36 mouse cellular contexts compared by ENCODE assay signal in genomic region chr13:55075597-55075996, GRCm38 (mm10). TPM values are rescaled to one million over a fixed set of nuclear protein-coding genes. Genes with fewer than 3 reads are reported as not detected.
DNase-seq lines count a peak whose midpoint lies in the region; ATAC-seq and TF ChIP-seq lines count a peak whose summit lies in the region.
"Had no signal": no experiment of that assay in that cellular context is flagged by ENCODE, and none has a peak within 500 bp of the region (broad histone marks: within the 10 kb centered on the region; RNA-seq: fewer than 3 reads in every experiment).

No protein-coding gene starts in this region.

- H3K9me3 ChIP-seq in forebrain, embryonic 14.5 days (replicated peaks; ENCODE audit: control insufficient read depth, low read length), result no peaks in the 10 kb centered on the region
- no peaks in the 10 kb centered on the region for H3K9me3 ChIP-seq in forebrain, embryonic 13.5 days (replicated peaks)
- no peaks in the 10 kb centered on the region for H3K9me3 ChIP-seq in heart, embryonic 12.5 days (replicated peaks)
- H3K9me3 ChIP-seq: heart, embryonic 15.5 days; limb, embryonic 10.5 days had no signal

- H3K4me1 ChIP-seq in forebrain, embryonic 14.5 days (ENCODE audit: control insufficient read depth, insufficient read depth, low read length), result no peaks in the 10 kb centered on the region
- no peaks in the 10 kb centered on the region for H3K4me1 ChIP-seq in forebrain, embryonic 13.5 days
- no peaks in the 10 kb centered on the region for H3K4me1 ChIP-seq in heart, embryonic 12.5 days (replicated peaks)
- no peaks in the 10 kb centered on the region for H3K4me1 ChIP-seq in cerebellum, adult 2 months (ENCODE audit: control insufficient read depth, insufficient read depth, low read length)
- H3K4me1 ChIP-seq: heart, embryonic 15.5 days; limb, embryonic 10.5 days had no signal

- H3K9ac ChIP-seq in forebrain, embryonic 14.5 days (ENCODE audit: low read length), result no peak overlapping the region
- H3K9ac ChIP-seq in forebrain, embryonic 13.5 days, result no peak overlapping the region
- no peak overlapping the region for H3K9ac ChIP-seq in heart, embryonic 12.5 days
- H3K9ac ChIP-seq: heart, embryonic 15.5 days; hindbrain, embryonic 14.5 days had no signal

- H3K36me3 ChIP-seq in forebrain, embryonic 14.5 days (ENCODE audit: control insufficient read depth, insufficient read depth, low read length), result peaks cover 18% of the 10 kb centered on the region
- H3K36me3 ChIP-seq in forebrain, embryonic 13.5 days (ENCODE audit: poor library complexity, severe bottlenecking), result peaks cover 23% of the 10 kb centered on the region
- H3K36me3 ChIP-seq in heart, embryonic 12.5 days, result peaks cover 8% of the 10 kb centered on the region

- peak; percentile 23 for DNase-seq in forebrain, embryonic 14.5 days (ENCODE audit: low spot score)
- DNase-seq in heart, adult 8-10 months (ENCODE audit: low spot score), result peak; percentile 9
- DNase-seq in embryo, embryonic 11 days, result peak; percentile 9
- DNase-seq in cerebellum, adult 2 months, result no peak
- no peak for DNase-seq in left cerebral cortex, adult 9 months (ENCODE audit: low spot score in 2 of 2)
- DNase-seq: adrenal gland, postnatal 36 days; cerebellum, adult 18-20 months; cerebellum, postnatal 36 days; heart, adult 2 months; heart, postnatal 4 days; kidney, adult 2 months; kidney, postnatal 10 days; liver; lung, postnatal 4 days; thymus, adult 2 months; thymus, postnatal 4 days had no signal

- no peaks in the 10 kb centered on the region for H3K27me3 ChIP-seq in forebrain, embryonic 14.5 days (replicated peaks; ENCODE audit: control insufficient read depth, insufficient read depth, low read length)
- H3K27me3 ChIP-seq in forebrain, embryonic 13.5 days, result no peaks in the 10 kb centered on the region
- no peaks in the 10 kb centered on the region for H3K27me3 ChIP-seq in heart, embryonic 12.5 days (replicated peaks)
- H3K27me3 ChIP-seq in cerebellum, adult 2 months (ENCODE audit: control insufficient read depth, insufficient read depth, low read length), result no peaks in the 10 kb centered on the region
- H3K27me3 ChIP-seq: heart, embryonic 15.5 days; Patski had no signal

- 23% methylated on average over 5 of the region's 5 CpGs for WGBS in forebrain, embryonic 14.5 days
- 28% methylated on average over 5 of the region's 5 CpGs for WGBS in forebrain, embryonic 13.5 days
- WGBS in heart, embryonic 12.5 days, result 59% methylated on average over 5 of the region's 5 CpGs
- 23% methylated on average over 5 of the region's 5 CpGs for WGBS in cerebellum, adult 2 months

- H3K27ac ChIP-seq in forebrain, embryonic 14.5 days (ENCODE audit: low read depth, low read length), result no peak overlapping the region
- no peak overlapping the region for H3K27ac ChIP-seq in forebrain, embryonic 13.5 days
- no peak overlapping the region for H3K27ac ChIP-seq in heart, embryonic 12.5 days (ENCODE audit: poor library complexity, severe bottlenecking)
- no peak overlapping the region for H3K27ac ChIP-seq in cerebellum, adult 2 months (ENCODE audit: insufficient read depth, low read length)
- H3K27ac ChIP-seq: heart, adult 2 months; heart, embryonic 15.5 days; hindbrain, embryonic 14.5 days; limb, embryonic 10.5 days had no signal

- no peak for ATAC-seq in forebrain, embryonic 14.5 days
- no peak for ATAC-seq in forebrain, embryonic 13.5 days
- ATAC-seq in heart, embryonic 12.5 days (ENCODE audit: insufficient number of reproducible peaks, low FRiP score), result no peak
- ATAC-seq: forebrain, embryonic 16.5 days; midbrain, embryonic 16.5 days; Patski had no signal

- no peak for TF ChIP-seq POLR2A in cerebellum, adult 2 months (IDR thresholded peaks at IDR 0.05; ENCODE audit: borderline replicate concordance, insufficient read depth, low read length)

- no peak for TF ChIP-seq CTCF in cerebellum, adult 2 months (IDR thresholded peaks at IDR 0.05; ENCODE audit: borderline replicate concordance, insufficient read depth, low read depth, low read length)

- H3K4me3 ChIP-seq in forebrain, embryonic 14.5 days (ENCODE audit: low read depth, low read length), result no peak overlapping the region
- no peak overlapping the region for H3K4me3 ChIP-seq in forebrain, embryonic 13.5 days
- no peak overlapping the region for H3K4me3 ChIP-seq in heart, embryonic 12.5 days
- no peak overlapping the region for H3K4me3 ChIP-seq in cerebellum, adult 2 months (replicated peaks; ENCODE audit: insufficient read depth, low read depth, low read length)
- H3K4me3 ChIP-seq: heart, adult 2 months; heart, embryonic 15.5 days; limb, embryonic 10.5 days; myocyte had no signal

- no peak overlapping the region for H3K4me2 ChIP-seq in forebrain, embryonic 14.5 days (ENCODE audit: low read length)
- no peak overlapping the region for H3K4me2 ChIP-seq in forebrain, embryonic 13.5 days
- no peak overlapping the region for H3K4me2 ChIP-seq in heart, embryonic 12.5 days
- H3K4me2 ChIP-seq: heart, embryonic 15.5 days; hindbrain, embryonic 14.5 days had no signal

RNA-seq across cellular contexts. Expression of gene Uimc1, which starts 24.5 kb away (rescaled TPM):
- 20.7 and 23.5 TPM in 2 replicates for polyA plus RNA-seq in forebrain, embryonic 14.5 days (2014; fragmentation: Nextera tagmentation; extraction: Ambion mirVana)
- 24.3 and 24.6 TPM in 2 replicates for polyA plus RNA-seq in forebrain, embryonic 13.5 days (2015; fragmentation: Nextera tagmentation; extraction: Ambion mirVana)
- total RNA-seq in heart, adult 8-10 months (2022), result 10 to 100 TPM; 15.6 to 21.3 (median 20.1) TPM
- 14.3 and 15.4 TPM in 2 replicates for polyA plus RNA-seq in heart, embryonic 12.5 days (2016; fragmentation: Nextera tagmentation; extraction: Ambion mirVana)
- 24.0 and 24.8 TPM in 2 replicates for polyA plus RNA-seq in cerebellum, adult 2 months (2012; rRNA removed)

RNA-seq across cellular contexts. Expression of gene Zfp346, which starts 29.5 kb away (rescaled TPM):
- polyA plus RNA-seq in forebrain, embryonic 14.5 days (2014; fragmentation: Nextera tagmentation; extraction: Ambion mirVana), result 20.3 and 20.8 TPM in 2 replicates
- 23.1 and 24.3 TPM in 2 replicates for polyA plus RNA-seq in forebrain, embryonic 13.5 days (2015; fragmentation: Nextera tagmentation; extraction: Ambion mirVana)
- 10 to 100 TPM; 17.6 to 31.3 (median 22.5) TPM for total RNA-seq in heart, adult 8-10 months (2022)
- 18.6 and 20.5 TPM in 2 replicates for polyA plus RNA-seq in heart, embryonic 12.5 days (2016; fragmentation: Nextera tagmentation; extraction: Ambion mirVana)
- polyA plus RNA-seq in cerebellum, adult 2 months (2012; rRNA removed), result 48.5 and 52.5 TPM in 2 replicates

RNA-seq across cellular contexts. Expression of gene Hk3, which starts 54.4 kb away (rescaled TPM):
- polyA plus RNA-seq in forebrain, embryonic 14.5 days (2014; fragmentation: Nextera tagmentation; extraction: Ambion mirVana), result 0.80 and 1.1 TPM in 2 replicates
- polyA plus RNA-seq in forebrain, embryonic 13.5 days (2015; fragmentation: Nextera tagmentation; extraction: Ambion mirVana), result 0.48 and 0.59 TPM in 2 replicates
- total RNA-seq in heart, adult 8-10 months (2022), result 1 to 10 TPM in 1 of 4 experiments, under 1 TPM in 3; 0.83 to 1.1 (median 0.85) TPM
- 0.42 and 0.68 TPM in 2 replicates for polyA plus RNA-seq in heart, embryonic 12.5 days (2016; fragmentation: Nextera tagmentation; extraction: Ambion mirVana)
- 0.67 and 0.74 TPM in 2 replicates for polyA plus RNA-seq in cerebellum, adult 2 months (2012; rRNA removed)
- polyA plus RNA-seq: myocyte, Patski had no signal

RNA-seq across cellular contexts. Expression of gene Gm17617, which starts 57.8 kb away (rescaled TPM):
- not detected in 2 replicates for polyA plus RNA-seq in forebrain, embryonic 14.5 days (2014; fragmentation: Nextera tagmentation; extraction: Ambion mirVana)
- polyA plus RNA-seq in forebrain, embryonic 13.5 days (2015; fragmentation: Nextera tagmentation; extraction: Ambion mirVana), result not detected in 2 replicates
- not detected for total RNA-seq in heart, adult 8-10 months (2022)
- polyA plus RNA-seq in heart, embryonic 12.5 days (2016; fragmentation: Nextera tagmentation; extraction: Ambion mirVana), result not detected in 2 replicates
- polyA plus RNA-seq in cerebellum, adult 2 months (2012; rRNA removed), result not detected in 2 replicates
- total RNA-seq: adrenal gland, adult 18-20 months; adrenal gland, postnatal 36 days; heart, adult 2 months; heart, postnatal 4 days; layer of hippocampus, postnatal 10 days; left cerebral cortex, adult 8-10 months; megakaryocyte-erythroid progenitor cell, adult 5-6 weeks; neutrophil, adult 5-6 weeks had no signal
- polyA plus RNA-seq: embryonic facial prominence, embryonic 14.5 days; forebrain, embryonic 16.5 days; heart, adult 2 months; heart, embryonic 15.5 days; hindbrain, embryonic 14.5 days; intestine, embryonic 14.5 days; kidney, adult 2 months; limb, embryonic 10.5 days; liver, embryonic 16.5 days; lung, embryonic 16.5 days; midbrain, embryonic 16.5 days; myocyte; Patski; small intestine, adult 2 months; stomach, embryonic 16.5 days; thymus, adult 2 months had no signal

Comparison
In these comparisons a context has a peak if more than half of its experiments do, and no peak if none do; other contexts are left out.
1. DNase-seq: peak in forebrain, embryonic 14.5 days (single experiment), heart, adult 8-10 months (single experiment) and embryo, embryonic 11 days (single experiment); none in cerebellum, adult 2 months (0 of 2) and left cerebral cortex, adult 9 months (0 of 2).